Mouse (Mus musculus) lung, embryonic 14.5 days (tissue): Measurements from ENCODE around the gene Lcat. TPM values are rescaled to one million over a fixed set of nuclear protein-coding genes. Genes with fewer than 3 reads are reported as not detected.
"Not testable (repeated sequence)": the region's sequence is repeated elsewhere in the genome, so short reads cannot be mapped to it uniquely, and the experiment has no call there.

Source experiments
- ATAC-seq: fragments of 200-750 bp; cut with Nextera tagmentation; 2 replicates; pipeline ENCODE4 v1.8.0; 2017; ENCODE audit warnings: mild to moderate bottlenecking, moderate TSS enrichment, moderate library complexity; ENCODE audit not compliant: insufficient read depth
- DNase-seq: peaks from one replicate; pipeline ENCODE4 v3.0.0-alpha.2; 2015
- H3K27ac ChIP-seq: fragments of 300-500 bp; sonication (generic); 2 replicates; pipeline ENCODE4 v1.5.1; 2014; ENCODE audit warnings: low read depth, mild to moderate bottlenecking, moderate library complexity
- H3K27me3 ChIP-seq: fragments of 300-500 bp; sonication (generic); 2 replicates; pipeline ENCODE4 v1.6.1; 2014; ENCODE audit warnings: low read length, control low read depth; ENCODE audit not compliant: insufficient read depth
- H3K36me3 ChIP-seq: fragments of 300-500 bp; sonication (generic); 2 replicates; pipeline ENCODE4 v1.6.1; 2014; ENCODE audit warnings: control low read depth; ENCODE audit not compliant: insufficient read depth
- H3K4me1 ChIP-seq: fragments of 300-500 bp; sonication (generic); 2 replicates; pipeline ENCODE4 v1.6.1; 2014; ENCODE audit warnings: antibody characterized with exemption, control low read depth; ENCODE audit not compliant: insufficient read depth
- H3K4me2 ChIP-seq: fragments of 300-500 bp; sonication (generic); 2 replicates; pipeline ENCODE4 v1.6.1; 2014; ENCODE audit warnings: mild to moderate bottlenecking
- H3K4me3 ChIP-seq: fragments of 300-500 bp; sonication (generic); 2 replicates; pipeline ENCODE4 v1.5.1; 2014; ENCODE audit warnings: low read depth, low read length
- H3K9ac ChIP-seq: fragments of 300-500 bp; sonication (generic); 2 replicates; pipeline ENCODE4 v1.6.1; 2014
- H3K9me3 ChIP-seq: fragments of 300-500 bp; sonication (generic); 2 replicates; pipeline ENCODE4 v1.6.1; 2016; ENCODE audit warnings: low read depth, low read length, control low read depth
- CTCF ChIP-seq: IDR thresholded peaks from 2 replicates; pipeline ENCODE4 v1.5.1; 2016; ENCODE audit warnings: antibody characterized with exemption, low read depth
- WGBS: fragments of 180-500 bp; shearing (Covaris S2); extraction: QIAGEN DNeasy Blood & Tissue Kit; methylation state at CpG from one replicate; pipeline ENCODE4 v1.1.7; 2014; 5-methylcytosine and 5-hydroxymethylcytosine counted together
- polyA plus RNA-seq: library from polyadenylated mRNA; unstranded; fragments of >200 nt; fragmentation: Nextera tagmentation; extraction: Ambion mirVana; gene quantifications from 2 replicates; pipeline ENCODE4 v1.2.1, GENCODE M21; 2014

The Lcat gene
- polyA plus RNA-seq, result 1.2 and 2.1 TPM in 2 replicates

GRCm38 (mm10) chr8:105943321-105943739, at the start of gene Lcat:
Gene Lcat, minus strand, starts transcription at chr8:105943382.
- DNase-seq (no peak), ATAC-seq (no peak)
- Histone ChIP-seq H3K4me3 (no peak within 1 kb of the TSS), H3K9ac (no peak within 1 kb of the TSS), H3K36me3 (peaks cover 69% of the 10 kb centered on the region), H3K27me3 (no peaks in the 10 kb centered on the region), H3K4me1 (no peaks in the 10 kb centered on the region), H3K9me3 (no peaks in the 10 kb centered on the region), H3K27ac (no peak within 1 kb of the TSS), H3K4me2 (no peak within 1 kb of the TSS)
- 75% methylated on average over 8 of the region's 8 CpGs for WGBS
- TF ChIP-seq CTCF, result no peak

- H3K4me2 ChIP-seq, result no peak overlapping the region
- H3K9me3 ChIP-seq, result no peaks in the 10 kb centered on the region
- DNase-seq (no peak), ATAC-seq (no peak)
- H3K9ac ChIP-seq, result no peak overlapping the region
- no peaks in the 10 kb centered on the region for H3K27me3 ChIP-seq
- H3K4me1 ChIP-seq, result no peaks in the 10 kb centered on the region
- WGBS, result 50% methylated on average over 5 of the region's 5 CpGs
- no peaks in the 10 kb centered on the region for H3K36me3 ChIP-seq
- H3K4me3 ChIP-seq, result no peak overlapping the region
- no peak overlapping the region for H3K27ac ChIP-seq
- TF ChIP-seq CTCF, result no peak
These were observed 49.3 kb upstream of the Lcat start for GRCm38 (mm10) chr8:105992499-105992898.

GRCm38 (mm10) chr8:105991546-105991945, 48.4 kb upstream of the Lcat start:
- TF ChIP-seq CTCF, result no peak
- Histone ChIP-seq H3K4me2 (0 out of 2 replicates have a peak overlapping the region, but pooled peaks have one; percentile 10), H3K27me3 (no peaks in the 10 kb centered on the region), H3K27ac (no peak overlapping the region), H3K9ac (peak overlapping the region; percentile 2; the same call in 1 of the 2 replicates), H3K36me3 (no peaks in the 10 kb centered on the region), H3K4me3 (no peak overlapping the region), H3K9me3 (no peaks in the 10 kb centered on the region), H3K4me1 (no peaks in the 10 kb centered on the region)
- DNase-seq (peak; percentile 9), ATAC-seq (peak; percentile 30; the same call in 1 of the 2 replicates)
- 76% methylated on average over 2 of the region's 2 CpGs for WGBS

GRCm38 (mm10) chr8:105990856-105991387, 47.7 kb upstream of the Lcat start, which contains the start of gene Dus2:
Gene Dus2, plus strand, starts transcription at chr8:105991337.
- Histone ChIP-seq H3K4me1 (no peaks in the 10 kb centered on the region), H3K9ac (peak within 1 kb of the TSS; percentile 2; the same call in 1 of the 2 replicates), H3K4me3 (no peak within 1 kb of the TSS), H3K4me2 (peak within 1 kb of the TSS; percentile 34; the same call in 1 of the 2 replicates), H3K36me3 (no peaks in the 10 kb centered on the region), H3K27ac (no peak within 1 kb of the TSS), H3K9me3 (no peaks in the 10 kb centered on the region), H3K27me3 (no peaks in the 10 kb centered on the region)
- WGBS, result 8% methylated on average over 15 of the region's 15 CpGs
- peak; percentile 96 for TF ChIP-seq CTCF
- DNase-seq, result peak; percentile 94
- peak; percentile 75 for ATAC-seq

GRCm38 (mm10) chr8:105988546-105988945, 45.4 kb upstream of the Lcat start:
- no peak for ATAC-seq
- no peak for DNase-seq
- no peaks in the 10 kb centered on the region for H3K4me1 ChIP-seq
- no peak overlapping the region for H3K9ac ChIP-seq
- H3K4me3 ChIP-seq, result no peak overlapping the region
- no peak overlapping the region for H3K4me2 ChIP-seq
- no peak for TF ChIP-seq CTCF
- 82% methylated on average over 11 of the region's 11 CpGs for whole genome bisulfite sequencing
- H3K36me3 ChIP-seq, result no peaks in the 10 kb centered on the region
- no peaks in the 10 kb centered on the region for H3K27me3 ChIP-seq
- H3K27ac ChIP-seq, result no peak overlapping the region
- H3K9me3 ChIP-seq, result no peaks in the 10 kb centered on the region

- H3K4me3 ChIP-seq, H3K4me2 ChIP-seq, H3K9ac ChIP-seq, H3K9me3 ChIP-seq, DNase-seq, H3K27ac ChIP-seq, ATAC-seq, H3K27me3 ChIP-seq, H3K36me3 ChIP-seq, H3K4me1 ChIP-seq: not testable (repeated sequence)
- WGBS, result 77% methylated on average over 11 of the region's 11 CpGs
These were observed 40.2 kb upstream of the Lcat start for GRCm38 (mm10) chr8:105983406-105983805.

- H3K4me2 ChIP-seq, result no peak overlapping the region
- H3K9me3 ChIP-seq, result no peaks in the 10 kb centered on the region
- no peaks in the 10 kb centered on the region for H3K4me1 ChIP-seq
- no peaks in the 10 kb centered on the region for H3K27me3 ChIP-seq
- H3K36me3 ChIP-seq, result no peaks in the 10 kb centered on the region
- no peak for ATAC-seq
- no peak overlapping the region for H3K4me3 ChIP-seq
- no peak overlapping the region for H3K9ac ChIP-seq
- WGBS, result 88% methylated on average over 1 of the region's 1 CpGs
- TF ChIP-seq CTCF, result no peak
- DNase-seq, result no peak
- no peak overlapping the region for H3K27ac ChIP-seq
These were observed 38.0 kb upstream of the Lcat start for GRCm38 (mm10) chr8:105981146-105981545.
